Mouse (Mus musculus): Measurements from ENCODE around the gene Msrb3. TPM values are rescaled to one million over a fixed set of nuclear protein-coding genes. Genes with fewer than 3 reads are reported as not detected.

Msrb3 gene
- polyA plus RNA-seq, 1 experiment from 2014 or later, result 1.2 TPM

GRCm38 (mm10) chr10:120926156-120926555 is 27.3 kb upstream of the Msrb3 start:
- Histone ChIP-seq H3K4me2 (ENCODE audit: low read length) (no peak overlapping the region), H3K4me3 (replicated peaks; ENCODE audit: low read depth, low read length) (no peak overlapping the region), H3K9me3 (ENCODE audit: control insufficient read depth, low read length) (no peaks in the 10 kb centered on the region), H3K27me3 (ENCODE audit: control insufficient read depth, insufficient read depth, low read length) (no peaks in the 10 kb centered on the region), H3K4me1 (ENCODE audit: control insufficient read depth, insufficient read depth, low read length) (no peaks in the 10 kb centered on the region), H3K9ac (replicated peaks; ENCODE audit: low read length) (no peak overlapping the region), H3K27ac (replicated peaks; ENCODE audit: low read depth, low read length) (no peak overlapping the region), H3K36me3 (ENCODE audit: control insufficient read depth, insufficient read depth, low read length) (peaks cover 23% of the 10 kb centered on the region)
- ATAC-seq (ENCODE audit: low FRiP score, low TSS enrichment) (no peak), DNase-seq (no peak)
- WGBS, result 95% methylated on average over 8 of the region's 8 CpGs

- DNase-seq (no peak), ATAC-seq (ENCODE audit: low FRiP score, low TSS enrichment) (no peak)
- H3K4me1 ChIP-seq (ENCODE audit: control insufficient read depth, insufficient read depth, low read length), result no peaks in the 10 kb centered on the region
- H3K36me3 ChIP-seq (ENCODE audit: control insufficient read depth, insufficient read depth, low read length), result peaks cover 21% of the 10 kb centered on the region
- H3K9ac ChIP-seq (replicated peaks; ENCODE audit: low read length), result no peak overlapping the region
- H3K27ac ChIP-seq (replicated peaks; ENCODE audit: low read depth, low read length), result no peak overlapping the region
- H3K4me2 ChIP-seq (ENCODE audit: low read length), result no peak overlapping the region
- WGBS, result 75% methylated on average over 2 of the region's 2 CpGs
- no peaks in the 10 kb centered on the region for H3K27me3 ChIP-seq (ENCODE audit: control insufficient read depth, insufficient read depth, low read length)
- no peaks in the 10 kb centered on the region for H3K9me3 ChIP-seq (ENCODE audit: control insufficient read depth, low read length)
- no peak overlapping the region for H3K4me3 ChIP-seq (replicated peaks; ENCODE audit: low read depth, low read length)
Observed at GRCm38 (mm10) chr10:120921501-120921900, 22.6 kb upstream of the Msrb3 start.

GRCm38 (mm10) chr10:120920604-120921003 is 21.7 kb upstream of the Msrb3 start:
- H3K27ac ChIP-seq (replicated peaks; ENCODE audit: low read depth, low read length), result no peak overlapping the region
- H3K4me1 ChIP-seq (ENCODE audit: control insufficient read depth, insufficient read depth, low read length), result no peaks in the 10 kb centered on the region
- no peak overlapping the region for H3K9ac ChIP-seq (replicated peaks; ENCODE audit: low read length)
- no peaks in the 10 kb centered on the region for H3K9me3 ChIP-seq (ENCODE audit: control insufficient read depth, low read length)
- H3K4me3 ChIP-seq (replicated peaks; ENCODE audit: low read depth, low read length), result no peak overlapping the region
- H3K36me3 ChIP-seq (ENCODE audit: control insufficient read depth, insufficient read depth, low read length), result peaks cover 19% of the 10 kb centered on the region
- WGBS, result 82% methylated on average over 11 of the region's 11 CpGs
- H3K27me3 ChIP-seq (ENCODE audit: control insufficient read depth, insufficient read depth, low read length), result no peaks in the 10 kb centered on the region
- DNase-seq, result no peak
- no peak overlapping the region for H3K4me2 ChIP-seq (ENCODE audit: low read length)
- no peak for ATAC-seq (ENCODE audit: low FRiP score, low TSS enrichment)

GRCm38 (mm10) chr10:120916250-120916649 is 17.3 kb upstream of the Msrb3 start:
- Histone ChIP-seq H3K9me3 (ENCODE audit: control insufficient read depth, low read length) (no peaks in the 10 kb centered on the region), H3K9ac (replicated peaks; ENCODE audit: low read length) (no peak overlapping the region), H3K4me3 (replicated peaks; ENCODE audit: low read depth, low read length) (no peak overlapping the region), H3K4me2 (ENCODE audit: low read length) (no peak overlapping the region), H3K27ac (replicated peaks; ENCODE audit: low read depth, low read length) (no peak overlapping the region), H3K4me1 (ENCODE audit: control insufficient read depth, insufficient read depth, low read length) (no peaks in the 10 kb centered on the region), H3K27me3 (ENCODE audit: control insufficient read depth, insufficient read depth, low read length) (no peaks in the 10 kb centered on the region), H3K36me3 (ENCODE audit: control insufficient read depth, insufficient read depth, low read length) (peaks cover 6% of the 10 kb centered on the region; the same call in 1 of the 2 replicates)
- ATAC-seq (ENCODE audit: low FRiP score, low TSS enrichment), result no peak
- no peak for DNase-seq
- 90% methylated on average over 5 of the region's 5 CpGs for WGBS

- no peak overlapping the region for H3K4me2 ChIP-seq (ENCODE audit: low read length)
- H3K4me1 ChIP-seq (ENCODE audit: control insufficient read depth, insufficient read depth, low read length), result no peaks in the 10 kb centered on the region
- no peak overlapping the region for H3K27ac ChIP-seq (replicated peaks; ENCODE audit: low read depth, low read length)
Observed at GRCm38 (mm10) chr10:120914948-120915631, 16.2 kb upstream of the Msrb3 start.

GRCm38 (mm10) chr10:120914286-120914685 is 15.4 kb upstream of the Msrb3 start:
- WGBS, result 91% methylated on average over 7 of the region's 7 CpGs
- DNase-seq, result no peak
- no peak overlapping the region for H3K4me3 ChIP-seq (replicated peaks; ENCODE audit: low read depth, low read length)
- H3K9me3 ChIP-seq (ENCODE audit: control insufficient read depth, low read length), result no peaks in the 10 kb centered on the region
- no peak overlapping the region for H3K9ac ChIP-seq (replicated peaks; ENCODE audit: low read length)
- no peak overlapping the region for H3K27ac ChIP-seq (replicated peaks; ENCODE audit: low read depth, low read length)
- no peaks in the 10 kb centered on the region for H3K4me1 ChIP-seq (ENCODE audit: control insufficient read depth, insufficient read depth, low read length)
- ATAC-seq (ENCODE audit: low FRiP score, low TSS enrichment), result no peak
- H3K27me3 ChIP-seq (ENCODE audit: control insufficient read depth, insufficient read depth, low read length), result no peaks in the 10 kb centered on the region
- H3K36me3 ChIP-seq (ENCODE audit: control insufficient read depth, insufficient read depth, low read length), result no peaks in the 10 kb centered on the region
- H3K4me2 ChIP-seq (ENCODE audit: low read length), result no peak overlapping the region

More at GRCm38 (mm10) chr10:120914948-120915631, 16.2 kb upstream of the Msrb3 start:
- no peak for DNase-seq
- Histone ChIP-seq H3K36me3 (ENCODE audit: control insufficient read depth, insufficient read depth, low read length) (0 out of 2 replicates have a peak, but pooled peaks cover 3% of the 10 kb centered on the region), H3K9me3 (ENCODE audit: control insufficient read depth, low read length) (no peaks in the 10 kb centered on the region), H3K9ac (replicated peaks; ENCODE audit: low read length) (no peak overlapping the region), H3K27me3 (ENCODE audit: control insufficient read depth, insufficient read depth, low read length) (no peaks in the 10 kb centered on the region), H3K4me3 (replicated peaks; ENCODE audit: low read depth, low read length) (no peak overlapping the region)
- 84% methylated on average over 15 of the region's 15 CpGs for WGBS
- no peak for ATAC-seq (ENCODE audit: low FRiP score, low TSS enrichment)

GRCm38 (mm10) chr10:120913796-120914195 is 14.9 kb upstream of the Msrb3 start:
- Histone ChIP-seq H3K27me3 (ENCODE audit: control insufficient read depth, insufficient read depth, low read length) (no peaks in the 10 kb centered on the region), H3K36me3 (ENCODE audit: control insufficient read depth, insufficient read depth, low read length) (no peaks in the 10 kb centered on the region), H3K9me3 (ENCODE audit: control insufficient read depth, low read length) (no peaks in the 10 kb centered on the region), H3K4me3 (replicated peaks; ENCODE audit: low read depth, low read length) (no peak overlapping the region), H3K4me1 (ENCODE audit: control insufficient read depth, insufficient read depth, low read length) (no peaks in the 10 kb centered on the region), H3K4me2 (ENCODE audit: low read length) (no peak overlapping the region), H3K9ac (replicated peaks; ENCODE audit: low read length) (no peak overlapping the region), H3K27ac (replicated peaks; ENCODE audit: low read depth, low read length) (no peak overlapping the region)
- DNase-seq (no peak), ATAC-seq (ENCODE audit: low FRiP score, low TSS enrichment) (no peak)
- WGBS, result 93% methylated on average over 7 of the region's 7 CpGs

- H3K27ac ChIP-seq (replicated peaks; ENCODE audit: low read depth, low read length), result no peak overlapping the region
- H3K9me3 ChIP-seq (ENCODE audit: control insufficient read depth, low read length), result no peaks in the 10 kb centered on the region
- ATAC-seq (ENCODE audit: low FRiP score, low TSS enrichment) (no peak), DNase-seq (no peak)
- 86% methylated on average over 4 of the region's 4 CpGs for WGBS
- no peaks in the 10 kb centered on the region for H3K27me3 ChIP-seq (ENCODE audit: control insufficient read depth, insufficient read depth, low read length)
- no peak overlapping the region for H3K9ac ChIP-seq (replicated peaks; ENCODE audit: low read length)
- no peaks in the 10 kb centered on the region for H3K36me3 ChIP-seq (ENCODE audit: control insufficient read depth, insufficient read depth, low read length)
- H3K4me1 ChIP-seq (ENCODE audit: control insufficient read depth, insufficient read depth, low read length), result no peaks in the 10 kb centered on the region
- no peak overlapping the region for H3K4me2 ChIP-seq (ENCODE audit: low read length)
- no peak overlapping the region for H3K4me3 ChIP-seq (replicated peaks; ENCODE audit: low read depth, low read length)
Observed at GRCm38 (mm10) chr10:120911971-120912370, 13.1 kb upstream of the Msrb3 start.
